Mouse (Mus musculus) CD8-positive naive resting alpha-beta T cell, adult 2 months (primary cell): ENCODE measurements around the gene Smg6.
A peak's percentile ranks its signal among the peaks of the same experiment; 100 is the strongest.
"Not testable (repeated sequence)": the region's sequence is repeated elsewhere in the genome, so short reads cannot be mapped to it uniquely, and the experiment has no call there.

Experiments
- DNase-seq, 2 experiments: peaks; one replicate each; pipeline ENCODE4 v3.0.0; 2022; ENCODE audit warnings: low read depth in 2 of 2, low spot score in 2 of 2

Smg6 gene

DNA sequence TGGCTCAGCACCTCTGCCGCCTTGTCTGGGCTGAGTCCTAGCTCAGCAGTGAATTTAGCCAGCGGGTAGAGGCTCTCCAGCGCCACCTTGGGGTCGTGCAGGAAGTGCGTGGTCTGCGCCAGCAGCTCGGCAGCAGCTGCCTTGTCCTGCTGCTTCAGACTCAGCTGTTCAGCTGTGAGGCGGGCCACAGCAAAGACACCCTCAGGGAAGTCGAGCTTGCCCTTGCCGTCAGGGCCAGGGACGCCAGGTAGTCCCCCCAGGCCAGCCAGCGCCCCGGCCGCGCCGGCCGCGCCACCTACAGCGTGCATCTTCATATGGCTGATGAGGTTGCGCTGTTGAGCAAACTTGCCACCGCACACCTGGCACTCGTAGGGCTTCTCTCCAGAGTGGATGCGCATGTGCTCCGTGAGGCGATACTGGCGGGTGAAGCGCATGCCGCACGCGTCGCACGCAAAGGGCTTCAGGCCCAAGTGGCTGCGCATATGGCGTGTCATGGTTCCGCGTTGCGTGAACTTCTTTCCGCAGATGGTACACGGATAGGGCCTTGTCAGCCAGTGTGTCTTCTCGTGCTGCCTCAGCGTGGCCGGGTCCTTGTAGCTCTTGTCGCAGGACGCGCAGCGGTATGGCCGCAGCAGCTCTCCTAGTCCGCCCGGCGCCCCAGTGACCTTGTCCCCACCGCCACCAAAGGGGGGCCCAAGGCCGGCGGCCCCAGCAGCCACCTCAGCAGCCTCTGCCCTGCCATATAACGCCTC is 240.0 kb downstream of the Smg6 start:
- peak; percentile 73 to 84 for DNase-seq

DNA sequence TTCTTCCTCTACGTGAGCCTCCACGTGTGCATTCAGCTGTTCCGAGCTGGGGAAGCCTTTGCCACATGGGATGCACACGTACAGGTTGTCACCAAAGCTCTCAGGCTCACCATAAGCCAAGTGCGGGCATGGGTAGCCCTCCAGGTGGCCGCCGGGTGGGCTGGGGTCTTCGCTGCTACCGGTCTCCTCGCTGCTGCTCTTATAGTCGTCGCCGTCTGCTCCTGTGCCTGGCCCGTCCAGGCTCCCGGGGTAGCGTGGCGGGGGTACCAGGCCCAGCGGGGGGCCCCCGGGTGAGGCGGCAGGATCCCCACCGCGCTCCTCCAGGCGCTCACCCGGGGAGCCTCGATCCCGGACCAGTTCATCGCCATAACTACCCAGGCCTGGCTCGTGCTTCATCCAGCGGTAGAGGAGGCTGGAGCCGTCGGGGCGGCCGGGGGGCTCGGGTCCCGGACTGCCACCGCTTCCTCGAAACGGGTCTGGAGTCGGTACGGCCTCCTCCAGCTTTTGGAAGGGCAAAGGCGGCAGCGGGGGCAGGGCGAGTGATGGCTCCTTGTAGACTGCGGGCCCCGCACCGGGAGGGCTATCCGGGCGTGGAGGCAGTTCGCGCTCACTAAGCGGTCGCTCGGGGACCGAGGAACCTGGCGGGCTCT is 240.7 kb downstream of the Smg6 start:
- no peak for DNase-seq

DNA sequence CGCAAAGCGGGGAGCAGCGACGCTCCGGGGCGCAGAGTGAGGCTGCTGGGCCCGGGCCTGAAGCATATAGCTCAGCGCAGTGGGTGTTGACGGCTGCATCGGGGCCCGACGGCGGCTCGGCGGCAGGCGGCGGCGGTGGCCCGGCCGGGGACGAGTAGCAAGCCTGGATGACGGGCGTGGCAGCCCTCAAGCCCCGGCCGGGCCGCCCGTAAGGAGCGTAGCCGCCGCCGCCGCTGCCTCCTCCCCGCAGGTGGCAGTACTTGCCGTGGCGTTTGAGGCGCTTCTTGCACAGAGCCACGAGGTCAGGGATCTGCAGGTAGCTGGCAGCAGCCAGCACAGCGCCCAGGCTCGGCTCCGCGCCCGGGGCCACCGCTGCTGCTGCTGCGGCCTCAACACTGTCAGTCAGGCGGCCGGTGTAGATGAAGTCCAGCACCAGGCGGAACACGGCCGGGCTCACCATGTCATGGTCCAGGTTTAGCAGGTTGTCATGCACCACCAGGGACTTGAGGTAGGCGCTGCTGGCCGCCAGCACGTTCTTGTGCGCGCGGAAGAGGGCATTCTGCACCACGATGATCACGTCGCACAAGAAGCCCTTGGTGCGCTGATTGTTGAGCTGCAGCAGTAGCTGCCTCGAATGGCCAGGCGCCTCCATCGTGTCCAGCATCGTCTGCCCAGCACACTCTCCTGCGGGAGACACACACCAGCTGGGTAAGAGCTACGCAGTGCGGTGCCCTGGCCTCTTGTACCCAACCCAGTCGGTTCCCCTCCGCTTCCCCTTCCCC is 241.4 kb downstream of the Smg6 start:
- peak; percentile 28 to 29 for DNase-seq

DNA sequence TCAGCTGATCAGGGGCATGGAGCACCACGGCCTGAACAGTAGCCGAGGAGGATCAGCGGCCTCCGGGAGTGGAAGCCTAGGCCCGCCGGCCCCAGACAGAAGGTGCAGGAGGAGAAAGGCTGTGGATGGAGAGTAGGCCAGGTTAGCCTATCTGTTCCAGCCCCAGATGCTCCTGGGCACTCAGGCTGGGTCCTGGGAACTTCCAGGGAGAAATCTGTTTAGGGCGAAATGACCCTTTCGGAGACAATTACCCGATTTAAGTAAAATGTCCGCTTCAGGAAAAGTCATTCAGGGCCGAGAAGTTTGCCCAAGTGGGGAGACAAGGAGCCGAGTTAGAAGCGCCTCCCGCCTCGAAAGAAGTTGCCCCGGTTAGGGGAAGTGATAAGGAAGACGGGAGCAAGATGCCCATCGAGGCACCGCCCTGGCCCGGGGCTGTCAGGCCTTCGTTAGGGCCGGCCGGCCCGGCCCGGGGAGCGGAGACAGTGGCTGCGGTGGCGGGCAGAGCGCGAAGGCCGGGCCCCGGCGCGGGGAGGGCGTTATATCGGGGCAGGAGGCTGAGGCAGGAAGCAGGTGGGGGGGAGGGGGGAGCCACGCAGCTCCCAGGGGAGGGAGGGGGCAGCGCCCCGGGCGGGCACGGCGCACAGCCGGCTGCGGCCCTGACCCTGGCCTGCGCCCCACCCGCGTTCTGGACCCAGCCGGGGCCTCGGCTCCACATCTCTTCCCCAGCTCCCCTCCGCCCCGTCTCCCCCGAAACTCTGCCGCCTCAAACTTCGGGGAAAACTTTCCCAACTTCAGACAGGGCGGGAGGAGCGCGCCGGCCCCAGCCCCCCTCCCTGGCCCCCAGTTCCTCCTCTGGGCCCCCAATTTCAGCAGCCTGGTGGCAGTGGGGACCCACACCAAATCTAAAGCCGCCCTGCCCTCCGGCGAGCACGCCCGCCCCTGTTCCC is 242.3 kb downstream of the Smg6 start:
- no peak for DNase-seq

DNA sequence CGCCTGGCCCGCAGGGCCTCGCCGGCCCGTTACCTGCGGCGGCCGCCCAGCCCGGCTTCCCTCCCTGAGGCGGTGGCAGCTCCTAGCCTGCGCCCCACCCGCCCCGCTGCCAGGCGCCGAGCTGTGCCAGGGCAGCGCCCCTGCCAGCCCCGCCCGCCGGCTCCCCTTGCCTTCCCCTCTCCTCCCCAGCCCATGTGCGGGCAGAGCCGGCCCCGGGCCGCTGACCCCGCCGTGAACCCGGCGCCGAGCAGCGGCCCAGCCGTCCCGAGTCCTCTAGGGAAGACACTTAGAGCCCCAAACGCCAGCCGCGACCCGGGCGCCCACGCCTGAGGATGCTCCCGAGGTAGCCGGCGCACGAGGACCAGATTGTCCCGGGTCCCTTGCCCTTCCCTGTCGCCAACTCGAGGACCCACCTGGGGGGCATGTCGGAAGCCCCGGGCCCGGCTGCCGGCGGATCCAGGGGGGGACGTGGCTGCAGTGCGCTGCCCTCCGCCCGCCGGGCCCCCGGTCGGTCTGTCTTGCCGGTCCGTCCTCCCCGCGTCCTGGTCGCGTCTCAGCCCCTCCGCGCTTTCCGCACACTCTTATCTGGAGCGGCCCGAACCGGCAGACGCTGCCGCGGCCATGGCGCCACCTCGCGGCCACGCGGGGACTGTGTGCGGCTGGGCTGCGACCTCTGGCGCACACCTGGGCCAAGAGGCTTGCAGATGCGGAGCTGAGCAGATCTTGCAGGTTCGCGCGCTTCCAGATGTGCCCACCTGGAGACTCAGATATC is 243.2 kb downstream of the Smg6 start:
- DNase-seq, result peak; percentile 83 to 88

DNA sequence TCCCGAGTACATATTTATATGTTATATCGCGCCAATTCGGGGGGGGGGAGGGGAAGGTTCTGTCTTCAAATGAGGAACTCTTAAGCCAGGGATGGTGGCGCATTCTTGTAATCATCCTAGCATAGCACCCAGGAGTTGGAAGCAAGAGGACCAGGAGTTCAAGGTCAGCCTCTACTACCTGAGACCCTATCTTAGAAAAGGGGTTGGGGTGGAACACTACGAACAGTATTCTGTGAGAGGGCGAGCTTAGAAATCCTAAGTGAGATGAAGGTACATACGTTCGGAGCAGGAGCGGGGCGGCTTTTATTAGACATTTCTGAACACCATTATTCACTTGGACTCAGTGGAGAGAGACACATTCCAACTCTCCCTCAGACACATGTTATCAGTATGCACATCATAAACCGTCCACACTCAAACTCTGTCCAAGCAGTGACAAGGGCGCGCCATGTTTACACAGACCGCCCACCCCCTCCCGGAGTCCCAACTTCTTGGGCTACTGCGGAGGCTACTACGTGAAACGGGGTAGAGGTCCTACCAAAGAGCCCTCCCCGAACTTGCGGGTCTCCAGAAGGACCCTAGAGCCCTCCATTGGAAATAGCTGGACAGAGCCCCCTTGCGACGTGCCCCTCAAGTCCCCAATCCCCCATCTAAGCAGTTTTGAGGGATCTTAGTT is 243.9 kb downstream of the Smg6 start, which contains the start of gene Hic1:
Gene Hic1 (minus strand): TSS at position 115 of the 676 bp plus-strand sequence.
- DNase-seq, result no peak

DNA sequence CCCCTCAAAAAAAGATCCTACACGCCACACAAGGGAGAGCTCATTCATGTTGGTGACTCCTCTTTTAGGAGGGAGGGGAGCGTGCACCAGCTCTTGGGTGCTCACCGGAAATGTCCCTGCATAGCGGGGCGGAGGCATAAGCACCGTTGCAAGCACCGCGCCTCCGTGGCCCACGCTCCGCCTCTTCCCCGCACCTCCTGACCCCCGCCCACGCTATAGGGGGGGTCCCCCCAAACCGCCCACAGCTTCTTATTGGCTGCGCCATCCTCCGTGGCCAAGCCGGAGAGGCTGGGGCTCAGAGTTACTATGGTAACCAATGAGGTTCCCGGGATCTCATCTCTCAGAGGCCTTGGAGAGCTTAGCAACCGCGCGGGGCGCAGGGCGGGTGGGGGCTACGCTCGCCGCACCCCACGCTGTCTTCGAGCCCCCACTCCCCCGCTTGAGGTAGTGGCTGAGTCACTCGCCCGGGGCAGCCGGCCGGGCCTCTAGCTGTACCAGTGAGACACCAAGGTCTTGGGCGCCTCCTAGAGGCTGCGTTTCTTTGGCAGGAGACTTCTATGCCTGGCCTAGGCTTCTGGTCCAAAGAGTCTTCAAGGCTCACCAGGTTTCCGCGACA is 244.6 kb downstream of the Smg6 start:
- peak; percentile 74 to 84 for DNase-seq

DNA sequence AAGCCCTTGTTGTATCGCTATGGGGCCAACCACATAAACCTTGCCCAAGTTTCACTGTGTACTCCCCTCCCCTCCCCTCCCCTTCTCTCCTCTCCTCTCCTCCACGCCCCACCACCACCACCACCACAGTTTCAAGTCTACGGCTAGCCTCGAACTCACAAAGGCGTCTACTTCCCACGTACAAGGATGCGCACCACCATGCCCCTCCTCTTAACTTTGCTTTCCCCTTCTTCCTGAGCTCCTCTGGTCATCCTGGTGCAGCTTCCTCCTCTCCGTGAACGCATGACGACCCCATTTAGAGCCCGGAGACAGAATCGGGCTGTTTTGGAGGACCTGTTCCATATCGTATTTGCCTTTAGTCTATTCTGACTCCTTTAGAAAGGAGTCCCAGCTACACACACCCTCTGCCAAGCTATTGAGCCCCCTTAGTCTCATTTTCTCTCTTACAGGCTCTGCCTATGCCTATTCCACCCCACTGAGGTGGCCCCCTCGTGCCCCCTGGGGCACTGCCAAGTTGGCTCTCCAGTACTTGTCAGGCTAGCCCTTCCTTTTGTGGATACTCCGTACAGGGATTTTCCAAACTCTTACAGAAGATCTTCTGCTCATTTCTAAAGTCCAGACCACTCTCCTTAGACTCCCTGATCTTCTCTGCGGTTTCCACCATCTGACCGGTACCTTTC is 245.7 kb downstream of the Smg6 start:
- DNase-seq, result no peak

DNA sequence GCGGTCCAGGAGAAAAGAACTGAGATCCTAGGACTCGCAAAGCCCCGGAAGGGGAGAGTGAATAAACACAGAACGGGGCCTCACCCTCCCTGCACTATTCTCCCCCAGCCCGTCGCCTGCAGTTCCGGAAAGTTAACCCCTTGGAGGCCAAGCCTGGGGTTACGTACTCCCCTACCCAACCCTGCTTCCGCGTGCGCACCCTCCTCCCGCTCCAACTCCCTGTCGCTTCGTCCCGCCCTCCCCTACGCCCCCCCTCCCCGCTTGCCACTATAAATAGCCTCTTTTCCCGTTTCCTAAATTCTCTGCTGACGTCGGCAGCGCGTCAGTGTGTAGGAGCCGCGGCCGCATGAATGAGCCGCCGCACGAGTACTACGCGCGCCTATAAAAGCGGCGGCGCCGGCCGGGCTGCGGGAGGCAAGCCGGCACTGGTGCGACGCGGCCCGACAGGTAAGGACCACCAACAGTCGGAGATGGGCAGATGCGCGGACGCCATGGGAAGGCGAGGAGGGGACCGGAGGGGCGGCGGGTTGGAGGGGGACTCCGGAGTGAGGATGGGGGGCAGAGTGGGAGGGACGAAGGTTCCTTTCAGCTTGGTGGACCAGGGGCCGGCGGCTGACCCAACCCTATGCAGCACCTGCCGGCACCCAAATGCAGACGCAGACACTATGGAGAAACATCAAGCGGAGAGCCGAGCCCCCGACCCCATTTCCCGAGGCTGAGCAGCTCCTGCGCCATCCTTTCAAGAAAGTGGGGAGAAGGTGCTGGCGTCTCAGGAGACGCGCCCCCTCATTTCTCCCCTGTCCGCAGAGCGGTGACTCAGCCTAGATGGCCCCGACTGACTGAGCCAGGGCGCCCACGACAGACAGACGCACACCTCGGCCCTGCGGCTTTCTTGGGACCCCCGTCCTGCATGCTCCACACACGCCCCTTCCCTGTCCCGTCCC is 246.8 kb downstream of the Smg6 start:
- DNase-seq, result peak in 1 of 2 experiments; percentile 19

DNA sequence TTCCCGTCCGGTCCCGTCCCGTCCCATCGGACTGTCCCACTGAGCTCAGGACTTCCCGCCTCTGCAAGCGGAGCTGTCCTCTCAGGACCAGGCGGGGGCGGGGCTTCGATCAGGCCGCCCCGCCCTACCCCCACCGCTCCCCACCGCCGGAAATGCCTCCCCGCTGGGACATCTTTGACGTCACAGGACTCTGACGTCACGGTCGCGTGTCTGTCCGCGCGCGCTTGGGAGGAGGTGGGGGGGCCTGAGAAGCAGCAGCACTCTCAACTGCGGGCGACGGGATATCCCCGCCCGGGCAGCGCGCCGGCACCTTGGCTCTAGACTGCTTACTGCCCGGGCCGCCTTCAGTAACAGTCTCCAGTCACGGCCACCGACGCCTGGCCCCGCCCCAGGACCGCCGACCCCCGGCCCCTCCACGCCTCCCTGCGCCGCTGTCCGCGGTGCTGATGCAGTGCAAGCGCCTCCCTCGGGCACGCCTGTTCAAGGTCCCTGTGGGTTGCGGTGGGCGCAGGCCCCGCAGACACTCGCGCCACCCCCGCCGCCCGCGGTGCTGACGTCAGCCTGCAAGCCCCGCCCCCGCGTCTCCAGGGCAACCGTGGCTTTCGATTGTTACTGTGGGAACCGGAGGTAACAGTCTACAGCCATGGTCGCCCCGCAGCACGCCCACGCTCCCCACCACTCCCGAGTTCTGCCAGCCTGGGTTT is 247.6 kb downstream of the Smg6 start:
- DNase-seq, result peak; percentile 99 to 100

DNA sequence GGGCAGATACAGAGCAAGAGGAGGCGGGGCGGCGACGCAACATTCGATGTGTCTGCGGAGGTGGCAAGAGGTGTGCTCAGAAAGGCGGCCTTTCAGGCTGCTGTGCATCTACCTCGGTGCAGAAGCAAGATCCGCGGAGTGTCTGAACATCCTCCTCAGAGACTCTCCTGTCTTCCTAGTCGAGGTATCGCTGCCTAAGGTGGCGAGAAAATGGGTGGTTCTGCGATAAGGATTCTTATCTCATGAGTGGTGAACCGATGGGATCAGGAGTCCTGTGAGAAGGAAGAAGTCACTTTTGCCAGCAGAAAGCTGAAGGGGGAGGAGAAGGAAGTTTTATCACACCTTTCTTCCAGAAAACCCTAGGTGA is 248.2 kb downstream of the Smg6 start:
- DNase-seq, result no peak

DNA sequence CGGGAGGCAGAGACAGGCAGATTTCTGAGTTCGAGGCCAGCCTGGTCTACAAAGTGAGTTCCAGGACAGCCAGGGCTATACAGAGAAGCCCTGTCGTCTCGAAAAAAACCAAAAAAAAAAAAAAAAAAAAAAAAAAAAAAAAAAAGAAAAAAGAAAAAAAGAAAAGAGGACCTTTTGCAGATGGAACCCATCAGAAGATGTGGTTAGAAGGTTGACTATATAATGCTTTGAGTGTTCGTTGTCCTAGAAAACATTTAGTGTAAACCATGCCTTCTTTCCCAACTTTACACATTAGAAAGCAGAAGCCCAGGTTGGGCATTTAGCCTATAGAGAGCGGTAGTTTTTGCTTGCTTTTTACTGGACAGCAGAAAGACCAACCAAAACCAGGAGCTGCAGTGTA is 249.0 kb downstream of the Smg6 start:
- not testable (repeated sequence) for DNase-seq

DNA sequence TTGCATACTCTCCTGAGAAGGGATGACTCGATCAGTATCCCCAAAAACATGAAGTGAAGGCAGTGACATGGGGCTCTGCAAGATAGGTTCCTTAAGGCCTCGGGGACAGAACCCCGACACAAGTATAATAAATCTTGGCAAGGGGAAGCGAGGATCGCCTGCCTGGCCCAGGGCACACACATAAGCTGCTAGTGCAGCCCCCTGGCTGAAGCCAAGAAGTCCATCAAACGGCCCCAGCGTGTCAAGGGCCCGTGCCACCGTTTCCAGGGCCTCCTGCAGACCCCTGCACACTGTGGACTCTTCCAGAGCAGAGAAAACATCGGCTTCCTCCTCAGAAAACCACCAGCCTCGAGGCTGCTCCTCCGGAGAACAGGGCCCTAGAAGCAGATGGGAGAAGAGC is 252.4 kb downstream of the Smg6 start:
- no peak for DNase-seq

DNA sequence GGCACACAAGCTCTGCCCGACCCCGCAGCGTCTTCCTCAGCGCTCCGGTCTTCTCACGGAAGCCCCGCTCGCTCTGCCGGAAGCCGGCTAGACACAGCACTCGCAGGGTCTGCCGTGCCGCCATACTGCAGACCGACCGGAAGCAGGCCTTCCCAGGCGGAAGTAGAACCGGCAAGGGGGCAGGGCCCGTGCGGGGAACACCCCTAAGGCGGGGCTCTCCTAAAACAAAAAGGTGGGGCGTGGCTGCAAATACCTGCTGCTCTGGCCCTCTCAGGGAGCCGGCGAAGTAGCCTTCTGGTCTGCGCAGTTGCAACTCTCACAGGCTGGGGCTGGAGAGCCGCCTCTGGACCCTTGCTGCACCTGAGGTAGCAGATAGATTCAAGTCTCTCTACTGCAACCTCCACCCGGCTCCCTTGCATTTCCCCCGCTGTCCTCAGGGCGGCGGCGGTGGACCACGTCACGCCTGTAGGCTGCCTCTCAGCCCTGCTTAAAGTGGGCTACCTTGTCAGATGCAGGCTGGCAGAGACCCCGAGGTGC is 253.1 kb downstream of the Smg6 start, which contains the start of gene Ovca2:
Gene Ovca2 (minus strand): TSS at position 164 of the 537 bp plus-strand sequence.
- peak; percentile 86 to 94 for DNase-seq

DNA sequence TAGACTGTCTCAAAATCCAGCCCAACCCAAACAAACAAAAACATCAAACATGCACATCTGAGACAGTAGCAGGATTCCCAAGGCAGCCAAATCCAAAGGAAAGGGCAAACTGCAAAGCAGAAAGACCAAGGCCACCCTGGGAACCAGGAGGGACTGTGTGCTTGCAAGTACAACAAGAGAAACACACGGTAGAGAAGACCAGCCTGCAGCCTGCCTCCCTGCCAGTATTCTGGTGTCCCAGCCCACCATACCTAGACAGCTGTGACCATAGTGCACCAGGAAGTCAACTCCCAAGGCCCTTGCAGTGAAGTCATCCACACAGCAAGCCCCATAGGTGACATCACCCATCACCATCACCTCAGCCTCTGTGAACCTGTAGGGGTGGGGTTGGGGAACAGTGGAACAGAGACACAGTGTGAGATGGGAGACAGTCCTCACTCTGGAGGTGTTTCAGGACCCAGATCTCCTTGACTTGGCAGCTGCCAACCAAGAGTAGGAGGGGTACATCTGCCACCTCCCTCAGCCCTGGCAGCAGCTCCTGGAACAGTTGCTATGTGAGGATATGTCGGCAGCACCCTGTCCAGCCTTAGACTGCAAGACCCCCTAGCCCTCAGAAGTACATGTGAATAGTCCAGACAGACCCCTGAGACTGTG is 258.4 kb downstream of the Smg6 start:
- no peak for DNase-seq

DNA sequence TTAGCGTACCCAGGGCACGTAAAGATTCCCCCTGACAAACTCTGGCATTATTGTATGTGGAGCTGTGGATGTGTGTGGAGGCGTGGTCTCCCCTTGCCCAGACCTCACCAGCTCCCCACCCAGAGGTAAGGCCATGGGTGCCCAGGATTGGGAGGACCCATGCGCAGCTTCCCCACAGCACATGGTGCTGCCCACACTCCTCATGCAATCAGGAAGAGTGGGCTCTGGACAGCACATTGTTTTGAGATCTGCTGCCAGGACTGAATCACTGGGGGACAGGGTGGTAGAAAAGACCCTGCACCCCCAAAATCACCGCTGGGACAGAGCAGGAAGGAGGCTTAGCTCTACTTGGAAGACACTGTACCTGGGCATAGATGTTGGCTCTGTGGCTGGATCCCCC is 258.9 kb downstream of the Smg6 start:
- DNase-seq, result no peak
